Mouse (Mus musculus) MEL (cell line): ENCODE results near the gene Rplp2. TPM values are rescaled to one million over a fixed set of nuclear protein-coding genes. Genes with fewer than 3 reads are reported as not detected.

Experiments
- DNase-seq: peaks from one replicate; pipeline ENCODE4 v3.0.0; 2011; ENCODE audit warnings: low read depth, low spot score
- H3K27ac ChIP-seq: 2 replicates; pipeline ENCODE4 v1.5.1; 2012; ENCODE audit warnings: low read depth, mild to moderate bottlenecking, control low read depth, low read length, moderate library complexity; ENCODE audit not compliant: control insufficient read depth
- H3K27me3 ChIP-seq, 2 experiments: fragments of 150-350 bp in 1 of 2; sonication (generic) in 1 of 2; 2 replicates each; pipeline ENCODE4 v1.6.1; 2012; ENCODE audit warnings: low read length in 2 of 2, mild to moderate bottlenecking in 2 of 2, improper control_type of control experiment in 1 of 2, moderate library complexity in 1 of 2; ENCODE audit not compliant: insufficient read depth in 2 of 2, control insufficient read depth in 1 of 2
- H3K36me3 ChIP-seq, 2 experiments: 2 replicates each; pipeline ENCODE4 v1.6.1; 2012 to 2014; ENCODE audit warnings: low read length in 2 of 2, improper control_type of control experiment in 1 of 2, inconsistent platforms in 1 of 2, mild to moderate bottlenecking in 1 of 2; ENCODE audit not compliant: insufficient read depth in 2 of 2, control insufficient read depth in 1 of 2
- H3K4me1 ChIP-seq, 2 experiments: fragments of 150-350 bp in 1 of 2; sonication (generic) in 1 of 2; 2 replicates each; pipeline ENCODE4 v1.6.1; 2012; ENCODE audit warnings: low read length in 2 of 2, improper control_type of control experiment in 1 of 2, mild to moderate bottlenecking in 1 of 2; ENCODE audit not compliant: insufficient read depth in 2 of 2, control insufficient read depth in 1 of 2
- H3K4me3 ChIP-seq, 2 experiments: fragments of 150-350 bp in 1 of 2; sonication (generic) in 1 of 2; 2 replicates each; pipeline ENCODE4 v1.5.1; 2012; ENCODE audit warnings: low read depth in 2 of 2, low read length in 2 of 2, mild to moderate bottlenecking in 2 of 2, moderate library complexity in 2 of 2, control low read depth in 1 of 2, improper control_type of control experiment in 1 of 2; ENCODE audit not compliant: control insufficient read depth in 1 of 2, insufficient read depth in 1 of 2
- H3K79me2 ChIP-seq: 2 replicates; pipeline ENCODE4 v1.6.1; 2012; ENCODE audit warnings: mild to moderate bottlenecking, low read length, moderate library complexity; ENCODE audit not compliant: control insufficient read depth, poor library complexity, insufficient read depth
- H3K9ac ChIP-seq: 2 replicates; pipeline ENCODE4 v1.6.1; 2012; ENCODE audit warnings: low read depth, mild to moderate bottlenecking, control low read depth, low read length, moderate library complexity; ENCODE audit not compliant: control insufficient read depth, poor library complexity, severe bottlenecking
- H3K9me3 ChIP-seq: fragments of 150-350 bp; sonication (generic); replicated peaks from 2 replicates; pipeline ENCODE4 v1.6.1; 2012; ENCODE audit warnings: mild to moderate bottlenecking, low read length, improper control_type of control experiment, moderate library complexity; ENCODE audit not compliant: insufficient read depth
- BHLHE40 ChIP-seq: IDR thresholded peaks from 2 replicates; pipeline ENCODE4 v1.6.1; 2012; ENCODE audit warnings: low read depth, mild to moderate bottlenecking, inconsistent platforms, low read length, improper control_type of control experiment, borderline replicate concordance
- CHD1 ChIP-seq: IDR thresholded peaks from 2 replicates; pipeline ENCODE4 v1.6.1; 2012; ENCODE audit warnings: low read depth, mild to moderate bottlenecking, inconsistent platforms, low read length, improper control_type of control experiment
- CHD2 ChIP-seq: IDR thresholded peaks from 2 replicates; pipeline ENCODE4 v1.6.1; 2011; ENCODE audit warnings: low read length, improper control_type of control experiment
- E2F4 ChIP-seq: IDR thresholded peaks from 2 replicates; pipeline ENCODE4 v1.6.1; 2011; ENCODE audit warnings: low read depth, low read length, improper control_type of control experiment, borderline replicate concordance
- ELF1 ChIP-seq: IDR thresholded peaks from 2 replicates; pipeline ENCODE4 v1.6.1; 2014; ENCODE audit warnings: low read depth, mild to moderate bottlenecking, inconsistent platforms, low read length, improper control_type of control experiment, moderate library complexity
- EP300 ChIP-seq, 2 experiments: IDR thresholded peaks; 2 replicates each; pipeline ENCODE4 v1.6.1; 2011; ENCODE audit warnings: improper control_type of control experiment in 2 of 2, low read length in 2 of 2, low read depth in 1 of 2, mild to moderate bottlenecking in 1 of 2
- ETS1 ChIP-seq: IDR thresholded peaks from 2 replicates; pipeline ENCODE4 v1.6.1; 2012; ENCODE audit warnings: low read depth, mild to moderate bottlenecking, inconsistent platforms, low read length, improper control_type of control experiment, moderate library complexity
- GABPA ChIP-seq: IDR thresholded peaks from 2 replicates; pipeline ENCODE4 v1.6.1; 2012; ENCODE audit warnings: low read depth, mild to moderate bottlenecking, inconsistent platforms, low read length, improper control_type of control experiment, moderate library complexity
- HCFC1 ChIP-seq: IDR thresholded peaks from 2 replicates; pipeline ENCODE4 v1.6.1; 2012; ENCODE audit warnings: low read depth, mild to moderate bottlenecking, inconsistent platforms, low read length, improper control_type of control experiment, moderate library complexity
- JUND ChIP-seq: IDR thresholded peaks from 2 replicates; pipeline ENCODE4 v1.6.1; 2011; ENCODE audit warnings: low read depth, mild to moderate bottlenecking, improper control_type of control experiment, low read length
- KAT2A ChIP-seq: conservative IDR thresholded peaks from 2 replicates; pipeline ENCODE4 v1.6.1; 2012; ENCODE audit warnings: low read depth, low read length, improper control_type of control experiment, inconsistent platforms
- MAFK ChIP-seq: IDR thresholded peaks from 2 replicates; pipeline ENCODE4 v1.6.1; 2011; ENCODE audit warnings: low read depth, mild to moderate bottlenecking, low read length, improper control_type of control experiment, borderline replicate concordance
- MAZ ChIP-seq: IDR thresholded peaks from 2 replicates; pipeline ENCODE4 v1.6.1; 2012; ENCODE audit warnings: low read depth, mild to moderate bottlenecking, inconsistent platforms, low read length, improper control_type of control experiment
- MEF2A ChIP-seq: IDR thresholded peaks from 2 replicates; pipeline ENCODE4 v1.6.1; 2014; ENCODE audit warnings: low read depth, mild to moderate bottlenecking, inconsistent platforms, low read length, improper control_type of control experiment; ENCODE audit not compliant: poor library complexity, insufficient replicate concordance, severe bottlenecking; ENCODE audit errors: extremely low read depth
- MXI1 ChIP-seq: IDR thresholded peaks from 2 replicates; pipeline ENCODE4 v1.6.1; 2011; ENCODE audit warnings: mild to moderate bottlenecking, low read depth, low read length, improper control_type of control experiment
- MYC ChIP-seq: IDR thresholded peaks from 2 replicates; pipeline ENCODE4 v1.6.1; 2011; ENCODE audit warnings: low read depth, mild to moderate bottlenecking, low read length, improper control_type of control experiment, moderate library complexity
- NELFE ChIP-seq: IDR thresholded peaks from 2 replicates; pipeline ENCODE4 v1.6.1; 2011; ENCODE audit warnings: low read depth, low read length, improper control_type of control experiment
- NRF1 ChIP-seq: IDR thresholded peaks from 2 replicates; pipeline ENCODE4 v1.6.1; 2014; ENCODE audit warnings: low read depth, mild to moderate bottlenecking, inconsistent platforms, low read length, improper control_type of control experiment, moderate library complexity; ENCODE audit not compliant: poor library complexity, insufficient read depth, severe bottlenecking
- POLR2AphosphoS2 ChIP-seq: IDR thresholded peaks from 2 replicates; pipeline ENCODE4 v1.6.1; 2011; ENCODE audit warnings: low read length, improper control_type of control experiment
- POLR2AphosphoS5 ChIP-seq: IDR thresholded peaks from 2 replicates; pipeline ENCODE4 v1.6.1; 2012; ENCODE audit warnings: low read depth, borderline replicate concordance, mild to moderate bottlenecking, inconsistent platforms, low read length, moderate library complexity, mixed read lengths
- RAD21 ChIP-seq: IDR thresholded peaks from 2 replicates; pipeline ENCODE4 v1.6.1; 2011; ENCODE audit warnings: mild to moderate bottlenecking, low read depth, low read length, improper control_type of control experiment
- RCOR1 ChIP-seq: IDR thresholded peaks from 2 replicates; pipeline ENCODE4 v1.6.1; 2012; ENCODE audit warnings: low read depth, mild to moderate bottlenecking, inconsistent platforms, low read length, improper control_type of control experiment
- SIN3A ChIP-seq: IDR thresholded peaks from 2 replicates; pipeline ENCODE4 v1.6.1; 2012; ENCODE audit warnings: low read length, improper control_type of control experiment, inconsistent platforms
- SMC3 ChIP-seq: IDR thresholded peaks from 2 replicates; pipeline ENCODE4 v1.6.1; 2011; ENCODE audit warnings: low read depth, low read length, improper control_type of control experiment
- TAL1 ChIP-seq: IDR thresholded peaks from 2 replicates; pipeline ENCODE4 v1.6.1; 2012; ENCODE audit warnings: mild to moderate bottlenecking, inconsistent platforms, low read length, moderate library complexity, mixed read lengths
- TBP ChIP-seq: IDR thresholded peaks from 2 replicates; pipeline ENCODE4 v1.8.0; 2011; ENCODE audit warnings: low read depth, low read length, improper control_type of control experiment
- UBTF ChIP-seq: IDR thresholded peaks from 2 replicates; pipeline ENCODE4 v1.6.1; 2012; ENCODE audit warnings: low read depth, mild to moderate bottlenecking, inconsistent platforms, low read length, improper control_type of control experiment, moderate library complexity, borderline replicate concordance; ENCODE audit not compliant: insufficient read depth
- USF1 ChIP-seq: IDR thresholded peaks from 2 replicates; pipeline ENCODE4 v1.6.1; 2014; ENCODE audit warnings: low read depth, mild to moderate bottlenecking, inconsistent platforms, low read length, improper control_type of control experiment, moderate library complexity
- USF2 ChIP-seq, 2 experiments: IDR thresholded peaks; 2 replicates each; pipeline ENCODE4 v1.6.1; 2011 to 2012; ENCODE audit warnings: improper control_type of control experiment in 2 of 2, low read length in 2 of 2, borderline replicate concordance in 1 of 2, inconsistent platforms in 1 of 2, low read depth in 1 of 2, mild to moderate bottlenecking in 1 of 2; ENCODE audit not compliant: insufficient read depth in 1 of 2
- ZC3H11A ChIP-seq: IDR thresholded peaks from 2 replicates; pipeline ENCODE4 v1.6.1; 2012; ENCODE audit warnings: low read depth, mild to moderate bottlenecking, inconsistent platforms, low read length, improper control_type of control experiment
- ZKSCAN1 ChIP-seq: IDR thresholded peaks from 2 replicates; pipeline ENCODE4 v1.6.1; 2012; ENCODE audit warnings: low read depth, mild to moderate bottlenecking, inconsistent platforms, low read length, improper control_type of control experiment, moderate library complexity
- ZMIZ1 ChIP-seq: IDR thresholded peaks from 2 replicates; pipeline ENCODE4 v1.6.1; 2012; ENCODE audit warnings: low read depth, mild to moderate bottlenecking, inconsistent platforms, low read length, improper control_type of control experiment, moderate library complexity
- ZNF384 ChIP-seq: IDR thresholded peaks from 2 replicates; pipeline ENCODE4 v1.6.1; 2012; ENCODE audit warnings: low read depth, mild to moderate bottlenecking, inconsistent platforms, low read length, improper control_type of control experiment
- polyA plus RNA-seq, 2 experiments: library from polyadenylated mRNA; stranded (reverse) in 1 of 2; unstranded in 1 of 2; fragments of >175 nt in 1 of 2; fragments of >200 nt in 1 of 2; gene quantifications; 2 replicates each; pipeline versions ENCODE4 v1.2.1 to v1.2.4; 2012; ENCODE audit warnings: low replicate concordance in 2 of 2, low read depth in 1 of 2; ENCODE audit not compliant: insufficient read length in 2 of 2, insufficient read depth in 1 of 2, missing spikeins in 1 of 2
- total RNA-seq: library from RNA; depleted of rRNA; stranded (reverse); fragments of 300-350 nt; gene quantifications from 2 replicates; pipeline ENCODE4 v1.2.3, GENCODE M21; 2012; rRNA removed

Gene Rplp2
- total RNA-seq (3,188 and 3,690 TPM in 2 replicates), polyA plus RNA-seq (1,000 to 10,000 TPM in 1 of 2 experiments, not detected in 1; 3,503 TPM)

- Histone ChIP-seq H3K4me1 (peaks cover 0 to 36% of the 10 kb centered on the region in 2 experiments; a peak in 2 of 4 replicates), H3K79me2 (peaks cover 40% of the 10 kb centered on the region), H3K27ac (peak within 1 kb of the TSS; percentile 92), H3K9ac (peak within 1 kb of the TSS; percentile 92), H3K4me3 (peak within 1 kb of the TSS; percentile 72 to 87), H3K36me3 (peaks cover 15 to 32% of the 10 kb centered on the region in 2 experiments), H3K9me3 (no peaks in the 10 kb centered on the region), H3K27me3 (no peaks in the 10 kb centered on the region)
- peak; percentile 98 for DNase-seq
- TF ChIP-seq ZNF384, result peak; percentile 50
- 0 out of 2 replicates have a peak, but pooled peaks have one; percentile 17 for TF ChIP-seq POLR2AphosphoS5
- peak; percentile 94 for TF ChIP-seq ELF1
- no peak for TF ChIP-seq GABPA
- no peak for TF ChIP-seq EP300 (IDR thresholded peaks at IDR 0.05; ENCODE audit: low read depth in 1 of 2, low read length in 2 of 2)
- TF ChIP-seq UBTF, result no peak
- TF ChIP-seq CHD1, result 0 out of 2 replicates have a peak, but pooled peaks have one; percentile 63
- TF ChIP-seq KAT2A, result peak; percentile 86
- no peak for TF ChIP-seq TAL1
- no peak for TF ChIP-seq JUND
- peak; percentile 98 for TF ChIP-seq MYC
- peak; percentile 87; the same call in 1 of the 2 replicates for TF ChIP-seq TBP
- TF ChIP-seq NRF1, result peak; percentile 50; the same call in 1 of the 2 replicates
- TF ChIP-seq ZMIZ1, result peak; percentile 72
- no peak; the same call in 1 of the 2 replicates for TF ChIP-seq BHLHE40
- peak; percentile 21; the same call in 1 of the 2 replicates for TF ChIP-seq MAZ
- TF ChIP-seq CHD2, result no peak
- peak; percentile 85 for TF ChIP-seq USF1
- peak; percentile 88 for TF ChIP-seq POLR2AphosphoS2
- TF ChIP-seq NELFE, result peak; percentile 84
- TF ChIP-seq ETS1, result peak; percentile 39; the same call in 1 of the 2 replicates
- TF ChIP-seq MEF2A, result no peak
- no peak for TF ChIP-seq ZC3H11A
- TF ChIP-seq E2F4, result no peak
- no peak for TF ChIP-seq SMC3
- TF ChIP-seq RCOR1, result no peak
- TF ChIP-seq RAD21, result no peak
- TF ChIP-seq ZKSCAN1, result no peak
- no peak for TF ChIP-seq USF2 (IDR thresholded peaks at IDR 0.05; ENCODE audit: borderline replicate concordance in 1 of 2, insufficient read depth in 1 of 2, low read depth in 1 of 2, low read length in 2 of 2)
- TF ChIP-seq MAFK, result no peak
- peak; percentile 94 for TF ChIP-seq HCFC1
- TF ChIP-seq SIN3A, result peak; percentile 93
- peak; percentile 99 for TF ChIP-seq MXI1
Measured at GRCm38 (mm10) chr7:141447110-141447991, at the start of gene Rplp2. Gene Rplp2, plus strand, starts transcription at chr7:141447370.
